Mouse (Mus musculus): ENCODE results near the gene Slirp. TPM values are rescaled to one million over a fixed set of nuclear protein-coding genes. Genes with fewer than 3 reads are reported as not detected.
"Not testable (repeated sequence)": the region's sequence is repeated elsewhere in the genome, so short reads cannot be mapped to it uniquely, and the experiment has no call there.

The Slirp gene
- polyA plus RNA-seq, 1 experiment from 2014 or later: 248 TPM

DNA sequence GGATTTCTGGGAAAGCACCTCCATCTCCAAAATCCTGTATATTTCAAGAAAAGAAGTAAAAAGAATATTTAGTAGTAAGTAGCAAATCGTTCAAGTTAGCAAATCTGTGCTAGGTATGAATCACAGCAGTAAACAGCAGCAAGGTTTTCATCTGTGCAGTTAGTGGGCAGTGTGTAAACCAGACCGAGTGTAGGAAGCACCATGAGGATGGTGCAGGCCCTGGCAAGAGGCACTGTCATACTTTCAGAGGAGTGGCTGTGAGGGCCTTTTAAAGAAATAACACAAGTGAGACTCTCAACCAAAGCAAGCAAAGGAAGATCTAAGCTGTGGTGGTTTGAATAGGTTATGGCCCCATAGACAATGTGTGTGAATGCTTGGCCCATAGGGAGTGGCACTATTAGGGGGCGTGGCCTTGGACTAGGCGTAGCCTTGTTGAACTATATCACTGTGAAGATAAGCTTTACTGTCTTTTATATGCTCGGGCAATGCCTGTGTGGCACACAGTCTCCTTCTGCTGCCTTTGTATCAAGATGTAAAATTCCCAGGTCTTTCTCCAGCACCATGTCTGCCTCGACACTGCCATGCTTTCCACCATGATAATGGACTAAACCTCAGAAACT, 21.1 kb downstream of the Slirp start:
- no peaks in the 10 kb centered on the region for H3K9me3 ChIP-seq (ENCODE audit: control insufficient read depth, low read length)
- no peaks in the 10 kb centered on the region for H3K27me3 ChIP-seq (ENCODE audit: control insufficient read depth, insufficient read depth, low read length)
- DNase-seq (ENCODE audit: low spot score) (no peak), ATAC-seq (ENCODE audit: low FRiP score) (no peak)
- no peak overlapping the region for H3K4me2 ChIP-seq (replicated peaks)
- H3K4me3 ChIP-seq (replicated peaks; ENCODE audit: low read length): no peak overlapping the region
- no peak overlapping the region for H3K27ac ChIP-seq
- H3K4me1 ChIP-seq (replicated peaks; ENCODE audit: control insufficient read depth, insufficient read depth, low read length): no peaks in the 10 kb centered on the region
- 94% methylated on average over 6 of the region's 6 CpGs for WGBS
- no peak overlapping the region for H3K9ac ChIP-seq
- peaks cover 72% of the 10 kb centered on the region for H3K36me3 ChIP-seq (replicated peaks; ENCODE audit: control insufficient read depth, insufficient read depth)

DNA sequence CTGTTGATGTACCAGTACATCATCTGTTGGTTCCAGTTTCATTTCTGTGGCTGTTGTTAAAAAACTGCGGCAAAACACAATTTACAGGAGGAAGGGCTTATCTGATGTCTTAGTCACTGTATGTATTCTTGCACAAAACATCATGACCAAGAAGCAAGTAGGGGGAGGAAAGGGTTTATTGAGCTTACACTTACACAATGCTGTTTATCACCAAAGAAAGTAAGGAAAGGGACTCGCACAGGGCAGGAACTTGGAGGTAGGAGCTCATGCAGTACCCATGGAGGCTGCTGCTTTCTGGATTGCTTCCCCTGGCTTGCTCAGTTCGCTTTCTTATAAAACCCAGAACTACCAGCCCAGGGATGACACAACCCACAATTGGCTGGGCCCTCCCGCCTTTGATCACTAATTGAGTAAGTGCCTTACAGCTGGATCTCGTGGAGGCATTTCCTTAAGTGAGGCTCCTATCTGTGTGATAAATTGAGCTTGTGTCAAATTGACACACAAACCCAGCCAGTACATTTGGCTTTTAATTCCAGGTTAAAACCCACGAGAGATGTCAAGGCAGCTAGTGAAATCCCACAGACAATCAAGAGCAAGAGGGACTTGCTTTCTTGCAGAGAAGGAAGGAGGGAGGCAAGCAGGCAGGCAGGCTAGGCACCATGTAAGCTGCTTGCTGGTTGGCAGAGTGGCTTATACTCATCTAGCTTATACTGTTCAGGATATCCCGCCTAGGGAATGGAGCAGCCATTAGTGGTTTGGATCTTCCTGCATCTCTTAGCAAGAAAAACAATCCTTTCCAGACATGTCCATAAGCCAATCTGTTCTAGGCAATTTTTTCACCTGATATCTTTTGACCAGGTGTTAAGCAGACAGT, 26.8 kb downstream of the Slirp start:
- Histone ChIP-seq H3K9me3 (ENCODE audit: control insufficient read depth, low read length) (no peaks in the 10 kb centered on the region), H3K36me3 (replicated peaks; ENCODE audit: control insufficient read depth, insufficient read depth) (peaks cover 21% of the 10 kb centered on the region), H3K4me3 (replicated peaks; ENCODE audit: low read length) (peak overlapping the region; percentile 76), H3K27me3 (ENCODE audit: control insufficient read depth, insufficient read depth, low read length) (no peaks in the 10 kb centered on the region), H3K27ac (no peak overlapping the region), H3K4me1 (replicated peaks; ENCODE audit: control insufficient read depth, insufficient read depth, low read length) (peaks cover 14% of the 10 kb centered on the region), H3K4me2 (replicated peaks) (peak overlapping the region; percentile 77), H3K9ac (peak overlapping the region; percentile 88)
- ATAC-seq (ENCODE audit: low FRiP score) (no peak), DNase-seq (ENCODE audit: low spot score) (no peak)
- WGBS: 77% methylated on average over 7 of the region's 7 CpGs

DNA sequence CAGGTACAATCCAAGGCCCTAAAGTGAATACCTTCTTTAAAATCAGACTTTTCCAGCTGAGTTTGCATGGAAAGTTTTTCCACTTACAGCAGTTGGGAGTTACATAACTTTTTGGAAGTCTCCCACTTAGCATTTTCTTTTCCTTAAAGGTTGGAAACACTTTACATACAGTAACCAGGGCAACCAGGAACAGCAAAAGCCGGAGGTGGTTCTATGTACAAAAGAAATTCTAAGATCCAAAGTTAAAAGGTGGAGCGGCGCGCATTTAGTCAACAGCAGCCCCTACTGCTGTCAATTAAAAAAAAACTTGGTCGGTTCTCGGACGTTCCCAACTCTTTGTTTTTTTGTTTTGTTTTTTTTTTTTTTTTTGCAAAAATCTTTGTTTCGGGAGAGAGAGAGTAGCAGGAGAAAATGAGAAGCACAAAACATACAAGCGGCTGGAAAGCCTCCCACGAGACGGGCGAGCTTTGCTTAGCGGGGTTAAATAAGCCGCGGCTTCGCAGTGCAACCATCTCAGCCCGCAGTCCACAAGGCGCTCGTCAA, 27.8 kb downstream of the Slirp start:
- DNase-seq (ENCODE audit: low spot score) (no peak), ATAC-seq (ENCODE audit: low FRiP score) (no peak)
- no peaks in the 10 kb centered on the region for H3K27me3 ChIP-seq (ENCODE audit: control insufficient read depth, insufficient read depth, low read length)
- under 1% methylated on average over 19 of the region's 19 CpGs for WGBS
- H3K4me1 ChIP-seq (replicated peaks; ENCODE audit: control insufficient read depth, insufficient read depth, low read length): peaks cover 14% of the 10 kb centered on the region
- peak overlapping the region; percentile 91 for H3K27ac ChIP-seq
- H3K9me3 ChIP-seq (ENCODE audit: control insufficient read depth, low read length): no peaks in the 10 kb centered on the region
- peak overlapping the region; percentile 76 for H3K4me3 ChIP-seq (replicated peaks; ENCODE audit: low read length)
- H3K4me2 ChIP-seq (replicated peaks): peak overlapping the region; percentile 77
- peak overlapping the region; percentile 88 for H3K9ac ChIP-seq
- H3K36me3 ChIP-seq (replicated peaks; ENCODE audit: control insufficient read depth, insufficient read depth): peaks cover 21% of the 10 kb centered on the region

DNA sequence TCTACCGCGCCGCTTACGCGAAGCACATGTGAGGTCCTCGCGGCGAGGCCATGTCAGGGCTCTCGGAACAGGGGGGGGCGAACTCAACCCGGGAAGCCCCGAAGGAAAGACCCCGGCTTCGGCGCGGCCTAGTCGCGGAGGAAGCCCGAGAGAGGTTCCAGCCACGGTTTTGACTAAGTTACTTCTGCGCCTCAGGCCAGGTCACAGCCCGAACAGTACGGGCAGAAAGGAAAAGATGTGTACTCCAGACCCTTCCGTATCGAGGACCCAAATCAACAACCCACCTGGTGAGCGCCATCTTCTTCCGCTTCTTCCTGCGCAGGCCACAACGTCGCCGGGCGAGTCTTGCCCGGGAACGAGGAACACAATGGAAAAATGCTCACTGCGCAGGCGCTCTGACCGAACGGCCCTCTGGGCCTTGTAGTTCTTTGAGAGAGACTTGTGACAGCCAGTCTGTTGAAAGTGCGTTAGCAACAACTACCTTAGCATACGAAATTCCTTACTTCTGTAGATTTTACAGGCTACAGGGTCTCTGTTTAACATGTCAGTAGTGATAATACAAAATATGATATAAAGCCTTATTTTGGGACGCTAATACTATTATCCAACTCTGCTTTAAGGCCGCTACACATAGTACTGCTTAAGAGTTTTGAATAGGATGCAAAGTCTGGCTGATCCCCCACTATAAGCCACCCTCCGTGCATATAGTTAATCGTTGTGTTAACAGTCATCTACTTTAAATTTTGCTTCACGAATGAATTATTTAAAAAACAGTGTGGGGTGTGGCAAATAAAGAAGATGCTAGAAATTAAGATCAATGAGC, 28.5 kb downstream of the Slirp start, which contains the start of gene Snw1:
TSS of gene Snw1 (minus strand) at position 311 of the 823 bp plus-strand sequence.
- Histone ChIP-seq H3K9ac (peak within 1 kb of the TSS; percentile 88), H3K4me2 (replicated peaks) (peak within 1 kb of the TSS; percentile 77), H3K36me3 (replicated peaks; ENCODE audit: control insufficient read depth, insufficient read depth) (peaks cover 14% of the 10 kb centered on the region), H3K4me3 (replicated peaks; ENCODE audit: low read length) (peak within 1 kb of the TSS; percentile 76), H3K9me3 (ENCODE audit: control insufficient read depth, low read length) (no peaks in the 10 kb centered on the region), H3K27me3 (ENCODE audit: control insufficient read depth, insufficient read depth, low read length) (no peaks in the 10 kb centered on the region), H3K27ac (peak within 1 kb of the TSS; percentile 91), H3K4me1 (replicated peaks; ENCODE audit: control insufficient read depth, insufficient read depth, low read length) (peaks cover 14% of the 10 kb centered on the region)
- peak; percentile 96 for ATAC-seq (ENCODE audit: low FRiP score)
- 3% methylated on average over 45 of the region's 45 CpGs for WGBS
- DNase-seq (ENCODE audit: low spot score): peak; percentile 98

DNA sequence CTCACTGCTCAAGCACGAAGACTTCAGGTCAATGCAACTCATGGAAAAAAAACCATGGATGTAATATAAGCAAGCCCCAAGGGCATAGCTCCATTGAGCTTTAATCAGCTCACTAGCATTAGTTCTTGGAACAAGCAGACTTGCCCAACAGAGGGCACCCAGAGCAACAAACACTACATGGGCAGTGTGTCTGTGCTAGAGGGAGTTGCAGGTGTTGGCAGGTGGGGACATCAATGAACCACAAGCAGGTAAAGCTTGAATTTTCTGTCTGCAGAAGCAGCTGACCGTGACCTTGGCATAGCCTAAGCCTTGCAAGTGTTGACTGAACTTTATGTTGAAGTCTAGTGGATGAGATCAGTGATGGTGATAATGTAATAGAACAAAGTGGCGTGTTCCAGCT, 31.1 kb downstream of the Slirp start:
- Histone ChIP-seq H3K9ac (no peak overlapping the region), H3K4me2 (replicated peaks) (no peak overlapping the region), H3K9me3 (ENCODE audit: control insufficient read depth, low read length) (no peaks in the 10 kb centered on the region), H3K27me3 (ENCODE audit: control insufficient read depth, insufficient read depth, low read length) (no peaks in the 10 kb centered on the region), H3K27ac (no peak overlapping the region), H3K4me3 (replicated peaks; ENCODE audit: low read length) (no peak overlapping the region), H3K4me1 (replicated peaks; ENCODE audit: control insufficient read depth, insufficient read depth, low read length) (peaks cover 14% of the 10 kb centered on the region), H3K36me3 (replicated peaks; ENCODE audit: control insufficient read depth, insufficient read depth) (no peaks in the 10 kb centered on the region)
- no peak for DNase-seq (ENCODE audit: low spot score)
- ATAC-seq (ENCODE audit: low FRiP score): no peak
- 84% methylated on average over 3 of the region's 3 CpGs for WGBS

DNA sequence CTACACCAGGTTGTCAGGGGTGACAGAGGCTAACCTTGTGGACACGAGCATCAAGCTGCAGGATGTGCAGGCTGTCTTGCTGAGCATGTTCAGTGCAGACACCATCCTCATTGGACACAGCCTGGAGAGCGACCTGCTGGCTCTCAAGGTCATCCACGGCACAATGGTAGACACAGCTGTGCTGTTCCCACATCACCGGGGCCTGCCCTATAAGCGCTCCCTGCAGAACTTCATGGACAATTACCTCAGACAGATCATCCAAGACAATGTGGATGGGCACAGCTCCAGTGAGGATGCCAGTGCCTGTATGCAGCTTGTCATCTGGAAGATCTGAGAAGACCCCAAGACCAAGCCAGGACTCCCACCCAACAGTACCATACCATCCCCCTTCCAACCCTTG, 38.8 kb downstream of the Slirp start:
- 78% methylated on average over 5 of the region's 5 CpGs for WGBS

DNA sequence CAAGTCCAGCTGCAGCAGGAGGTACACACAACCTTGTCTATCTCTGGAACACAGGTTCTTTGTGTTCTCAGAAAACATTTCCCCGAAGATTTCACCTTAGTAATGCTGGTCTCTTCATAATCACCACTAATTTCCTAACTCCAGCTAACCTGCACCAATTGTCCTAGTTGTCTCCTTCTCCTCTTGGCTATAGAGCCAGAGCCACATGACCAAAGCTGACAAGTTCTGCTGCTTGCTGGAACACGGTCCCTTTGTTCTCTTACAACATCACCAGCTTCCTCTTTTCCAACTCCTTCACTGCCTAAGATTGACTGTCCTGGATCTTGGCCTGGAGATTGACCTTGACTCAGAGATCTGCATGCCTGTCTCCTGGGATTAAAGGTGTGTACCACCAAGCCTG, 45.0 kb downstream of the Slirp start:
- 72% methylated on average over 2 of the region's 2 CpGs for WGBS
- not testable (repeated sequence) for H3K4me3 ChIP-seq (replicated peaks; ENCODE audit: low read length); H3K36me3 ChIP-seq (replicated peaks; ENCODE audit: control insufficient read depth, insufficient read depth); H3K27me3 ChIP-seq (ENCODE audit: control insufficient read depth, insufficient read depth, low read length); H3K9ac ChIP-seq; DNase-seq (ENCODE audit: low spot score); H3K9me3 ChIP-seq (ENCODE audit: control insufficient read depth, low read length); H3K4me1 ChIP-seq (replicated peaks; ENCODE audit: control insufficient read depth, insufficient read depth, low read length); ATAC-seq (ENCODE audit: low FRiP score); H3K27ac ChIP-seq; H3K4me2 ChIP-seq (replicated peaks)

More for the DNA sequence above, 38.8 kb downstream of the Slirp start:
- not testable (repeated sequence) for ATAC-seq (ENCODE audit: low FRiP score); H3K4me1 ChIP-seq (replicated peaks; ENCODE audit: control insufficient read depth, insufficient read depth, low read length); H3K27me3 ChIP-seq (ENCODE audit: control insufficient read depth, insufficient read depth, low read length); H3K9me3 ChIP-seq (ENCODE audit: control insufficient read depth, low read length); H3K4me3 ChIP-seq (replicated peaks; ENCODE audit: low read length); DNase-seq (ENCODE audit: low spot score); H3K27ac ChIP-seq; H3K36me3 ChIP-seq (replicated peaks; ENCODE audit: control insufficient read depth, insufficient read depth); H3K9ac ChIP-seq; H3K4me2 ChIP-seq (replicated peaks)

DNA sequence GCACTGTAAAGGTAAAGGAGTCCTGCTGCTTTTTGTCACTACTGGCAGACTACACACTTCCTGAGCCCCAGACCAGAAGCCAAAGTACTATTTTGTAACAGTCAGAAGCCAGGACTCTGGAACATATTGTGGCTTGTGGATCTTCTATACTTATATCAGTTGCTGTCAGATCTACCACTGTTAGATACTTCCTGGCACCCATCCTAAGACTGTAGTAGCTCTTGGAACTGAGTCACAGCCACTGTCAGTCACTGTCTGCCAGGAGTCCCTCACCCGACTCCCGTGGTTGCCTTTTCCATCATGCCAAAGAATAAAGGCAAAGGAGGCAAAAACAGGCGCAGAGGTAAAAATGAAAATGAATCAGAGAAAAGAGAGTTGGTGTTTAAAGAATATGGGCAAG, 50.7 kb downstream of the Slirp start, which contains the start of gene Gm5788:
TSS of gene Gm5788 (plus strand) at position 301 of the 400 bp plus-strand sequence.
- H3K9ac ChIP-seq; H3K27me3 ChIP-seq (ENCODE audit: control insufficient read depth, insufficient read depth, low read length); H3K36me3 ChIP-seq (replicated peaks; ENCODE audit: control insufficient read depth, insufficient read depth); H3K4me3 ChIP-seq (replicated peaks; ENCODE audit: low read length); H3K27ac ChIP-seq; H3K4me2 ChIP-seq (replicated peaks); H3K9me3 ChIP-seq (ENCODE audit: control insufficient read depth, low read length); DNase-seq (ENCODE audit: low spot score); H3K4me1 ChIP-seq (replicated peaks; ENCODE audit: control insufficient read depth, insufficient read depth, low read length); ATAC-seq (ENCODE audit: low FRiP score): not testable (repeated sequence)
- 88% methylated on average over 3 of the region's 3 CpGs for WGBS
